Mouse (Mus musculus): ENCODE measurements at regions not wholly inside any gene's neighbourhood (a gene's known extent, or its start where the extent isn't known, plus 50 kb on each side); places are given as distances from the start of the nearest gene placed in this dataset.
A peak's percentile ranks its signal among the peaks of the same experiment; 100 is the strongest.
"Not testable (repeated sequence)": the region's sequence is repeated elsewhere in the genome, so short reads cannot be mapped to it uniquely, and the experiment has no call there.

- no peak overlapping the region for H3K9ac ChIP-seq (replicated peaks; ENCODE audit: low read length)
- 81% methylated on average over 4 of the region's 4 CpGs for WGBS
- ATAC-seq (ENCODE audit: low FRiP score, low TSS enrichment): no peak
- no peak overlapping the region for H3K4me2 ChIP-seq (ENCODE audit: low read length)
- H3K9me3 ChIP-seq (ENCODE audit: control insufficient read depth, low read length): no peaks in the 10 kb centered on the region
- H3K4me3 ChIP-seq (replicated peaks; ENCODE audit: low read depth, low read length): no peak overlapping the region
- no peaks in the 10 kb centered on the region for H3K36me3 ChIP-seq (ENCODE audit: control insufficient read depth, insufficient read depth, low read length)
- H3K27me3 ChIP-seq (ENCODE audit: control insufficient read depth, insufficient read depth, low read length): no peaks in the 10 kb centered on the region
- DNase-seq: peak; percentile 6
- H3K4me1 ChIP-seq (ENCODE audit: control insufficient read depth, insufficient read depth, low read length): no peaks in the 10 kb centered on the region
- no peak overlapping the region for H3K27ac ChIP-seq (replicated peaks; ENCODE audit: low read depth, low read length)
Measured at GRCm38 (mm10) chr11:41261254-41261653, 506.1 kb upstream of the Ccng1 start.

GRCm38 (mm10) chr11:41259915-41260619 lies 505.0 kb upstream of the Ccng1 start:
- no peak overlapping the region for H3K4me2 ChIP-seq (ENCODE audit: low read length)

GRCm38 (mm10) chr11:41214501-41214900 lies 459.4 kb upstream of the Ccng1 start:
- WGBS: 25% methylated on average over 3 of the region's 3 CpGs
- not testable (repeated sequence) for H3K9me3 ChIP-seq (ENCODE audit: control insufficient read depth, low read length); H3K9ac ChIP-seq (replicated peaks; ENCODE audit: low read length); H3K27ac ChIP-seq (replicated peaks; ENCODE audit: low read depth, low read length); DNase-seq; H3K4me2 ChIP-seq (ENCODE audit: low read length); H3K4me1 ChIP-seq (ENCODE audit: control insufficient read depth, insufficient read depth, low read length); H3K27me3 ChIP-seq (ENCODE audit: control insufficient read depth, insufficient read depth, low read length); ATAC-seq (ENCODE audit: low FRiP score, low TSS enrichment); H3K36me3 ChIP-seq (ENCODE audit: control insufficient read depth, insufficient read depth, low read length); H3K4me3 ChIP-seq (replicated peaks; ENCODE audit: low read depth, low read length)

More at GRCm38 (mm10) chr11:41259915-41260619, 505.0 kb upstream of the Ccng1 start:
- no peak overlapping the region for H3K9ac ChIP-seq (replicated peaks; ENCODE audit: low read length)
- H3K27me3 ChIP-seq (ENCODE audit: control insufficient read depth, insufficient read depth, low read length): no peaks in the 10 kb centered on the region
- DNase-seq: no peak
- H3K27ac ChIP-seq (replicated peaks; ENCODE audit: low read depth, low read length): no peak overlapping the region
- ATAC-seq (ENCODE audit: low FRiP score, low TSS enrichment): no peak
- H3K4me3 ChIP-seq (replicated peaks; ENCODE audit: low read depth, low read length): no peak overlapping the region
- no peaks in the 10 kb centered on the region for H3K4me1 ChIP-seq (ENCODE audit: control insufficient read depth, insufficient read depth, low read length)
- 86% methylated on average over 18 of the region's 18 CpGs for WGBS
- no peaks in the 10 kb centered on the region for H3K36me3 ChIP-seq (ENCODE audit: control insufficient read depth, insufficient read depth, low read length)
- no peaks in the 10 kb centered on the region for H3K9me3 ChIP-seq (ENCODE audit: control insufficient read depth, low read length)

GRCm38 (mm10) chr11:41202228-41202627 lies 447.1 kb upstream of the Ccng1 start:
- Histone ChIP-seq H3K27me3 (ENCODE audit: control insufficient read depth, insufficient read depth, low read length) (no peaks in the 10 kb centered on the region), H3K27ac (replicated peaks; ENCODE audit: low read depth, low read length) (no peak overlapping the region), H3K9me3 (ENCODE audit: control insufficient read depth, low read length) (no peaks in the 10 kb centered on the region), H3K4me1 (ENCODE audit: control insufficient read depth, insufficient read depth, low read length) (no peaks in the 10 kb centered on the region), H3K9ac (replicated peaks; ENCODE audit: low read length) (no peak overlapping the region), H3K4me3 (replicated peaks; ENCODE audit: low read depth, low read length) (no peak overlapping the region), H3K4me2 (ENCODE audit: low read length) (no peak overlapping the region), H3K36me3 (ENCODE audit: control insufficient read depth, insufficient read depth, low read length) (no peaks in the 10 kb centered on the region)
- no peak for ATAC-seq (ENCODE audit: low FRiP score, low TSS enrichment)
- WGBS: 100% methylated on average over 1 of the region's 1 CpGs
- peak; percentile 59 for DNase-seq

GRCm38 (mm10) chr11:41193981-41194380 lies 438.9 kb upstream of the Ccng1 start:
- ATAC-seq (ENCODE audit: low FRiP score, low TSS enrichment) (no peak), DNase-seq (no peak)
- no peaks in the 10 kb centered on the region for H3K27me3 ChIP-seq (ENCODE audit: control insufficient read depth, insufficient read depth, low read length)
- H3K4me3 ChIP-seq (replicated peaks; ENCODE audit: low read depth, low read length): no peak overlapping the region
- H3K36me3 ChIP-seq (ENCODE audit: control insufficient read depth, insufficient read depth, low read length): no peaks in the 10 kb centered on the region
- no peak overlapping the region for H3K9ac ChIP-seq (replicated peaks; ENCODE audit: low read length)
- no peak overlapping the region for H3K4me2 ChIP-seq (ENCODE audit: low read length)
- 82% methylated on average over 3 of the region's 3 CpGs for WGBS
- H3K9me3 ChIP-seq (ENCODE audit: control insufficient read depth, low read length): no peaks in the 10 kb centered on the region
- H3K27ac ChIP-seq (replicated peaks; ENCODE audit: low read depth, low read length): no peak overlapping the region
- H3K4me1 ChIP-seq (ENCODE audit: control insufficient read depth, insufficient read depth, low read length): no peaks in the 10 kb centered on the region

- Histone ChIP-seq H3K27ac (replicated peaks; ENCODE audit: low read depth, low read length) (peak overlapping the region; percentile 69), H3K9ac (replicated peaks; ENCODE audit: low read length) (no peak overlapping the region), H3K4me3 (replicated peaks; ENCODE audit: low read depth, low read length) (no peak overlapping the region), H3K36me3 (ENCODE audit: control insufficient read depth, insufficient read depth, low read length) (no peaks in the 10 kb centered on the region), H3K27me3 (ENCODE audit: control insufficient read depth, insufficient read depth, low read length) (no peaks in the 10 kb centered on the region), H3K4me2 (ENCODE audit: low read length) (no peak overlapping the region), H3K4me1 (ENCODE audit: control insufficient read depth, insufficient read depth, low read length) (peaks cover 10% of the 10 kb centered on the region), H3K9me3 (ENCODE audit: control insufficient read depth, low read length) (no peaks in the 10 kb centered on the region)
- ATAC-seq (ENCODE audit: low FRiP score, low TSS enrichment) (peak; percentile 69; the same call in 1 of the 2 replicates), DNase-seq (peak; percentile 70)
- WGBS: 8% methylated on average over 2 of the region's 2 CpGs
Measured at GRCm38 (mm10) chr11:41160492-41161175, 405.5 kb upstream of the Ccng1 start.

GRCm38 (mm10) chr11:41159927-41160326 lies 404.8 kb upstream of the Ccng1 start:
- ATAC-seq (ENCODE audit: low FRiP score, low TSS enrichment) (no peak), DNase-seq (peak; percentile 29)
- Histone ChIP-seq H3K27ac (replicated peaks; ENCODE audit: low read depth, low read length) (no peak overlapping the region; the same call in 1 of the 2 replicates), H3K9ac (replicated peaks; ENCODE audit: low read length) (no peak overlapping the region), H3K4me2 (ENCODE audit: low read length) (no peak overlapping the region), H3K4me3 (replicated peaks; ENCODE audit: low read depth, low read length) (no peak overlapping the region), H3K4me1 (ENCODE audit: control insufficient read depth, insufficient read depth, low read length) (peaks cover 10% of the 10 kb centered on the region), H3K36me3 (ENCODE audit: control insufficient read depth, insufficient read depth, low read length) (no peaks in the 10 kb centered on the region), H3K9me3 (ENCODE audit: control insufficient read depth, low read length) (no peaks in the 10 kb centered on the region), H3K27me3 (ENCODE audit: control insufficient read depth, insufficient read depth, low read length) (no peaks in the 10 kb centered on the region)
- WGBS: 41% methylated on average over 1 of the region's 1 CpGs

GRCm38 (mm10) chr11:41158761-41159596 lies 403.9 kb upstream of the Ccng1 start:
- Histone ChIP-seq H3K36me3 (ENCODE audit: control insufficient read depth, insufficient read depth, low read length) (no peaks in the 10 kb centered on the region), H3K4me3 (replicated peaks; ENCODE audit: low read depth, low read length) (no peak overlapping the region), H3K4me1 (ENCODE audit: control insufficient read depth, insufficient read depth, low read length) (peaks cover 10% of the 10 kb centered on the region), H3K9me3 (ENCODE audit: control insufficient read depth, low read length) (no peaks in the 10 kb centered on the region), H3K9ac (replicated peaks; ENCODE audit: low read length) (no peak overlapping the region), H3K27ac (replicated peaks; ENCODE audit: low read depth, low read length) (no peak overlapping the region), H3K27me3 (ENCODE audit: control insufficient read depth, insufficient read depth, low read length) (no peaks in the 10 kb centered on the region), H3K4me2 (ENCODE audit: low read length) (no peak overlapping the region)
- ATAC-seq (ENCODE audit: low FRiP score, low TSS enrichment) (no peak; the same call in 1 of the 2 replicates), DNase-seq (peak; percentile 45)
- WGBS: 66% methylated on average over 4 of the region's 4 CpGs

Measured in midbrain, embryonic 14.5 days (tissue).